Mouse (Mus musculus) MEL (cell line): ENCODE results near the gene Kctd18.

Experiments
- CTCF ChIP-seq, 3 experiments: IDR thresholded peaks in 2 of 3; conservative IDR thresholded peaks in 1 of 3; 2 replicates each; pipeline ENCODE4 v1.5.1; 2011 to 2012; ENCODE audit warnings: low read length in 3 of 3, low read depth in 2 of 3, mild to moderate bottlenecking in 2 of 3, improper control_type of control experiment in 1 of 3, inconsistent platforms in 1 of 3, mixed read lengths in 1 of 3, moderate library complexity in 1 of 3; ENCODE audit not compliant: control insufficient read depth in 1 of 3, insufficient read depth in 1 of 3, poor library complexity in 1 of 3, severe bottlenecking in 1 of 3
- GABPA ChIP-seq: IDR thresholded peaks from 2 replicates; pipeline ENCODE4 v1.6.1; 2012; ENCODE audit warnings: low read depth, mild to moderate bottlenecking, inconsistent platforms, low read length, improper control_type of control experiment, moderate library complexity
- JUND ChIP-seq: IDR thresholded peaks from 2 replicates; pipeline ENCODE4 v1.6.1; 2011; ENCODE audit warnings: low read depth, mild to moderate bottlenecking, improper control_type of control experiment, low read length
- POLR2A ChIP-seq, 2 experiments: IDR thresholded peaks; 2 replicates each; pipeline ENCODE4 v1.6.1; 2011 to 2012; ENCODE audit warnings: low read length in 2 of 2, mild to moderate bottlenecking in 2 of 2, control low read depth in 1 of 2, improper control_type of control experiment in 1 of 2, low read depth in 1 of 2, moderate library complexity in 1 of 2; ENCODE audit not compliant: control insufficient read depth in 1 of 2, insufficient read depth in 1 of 2, poor library complexity in 1 of 2
- TCF12 ChIP-seq: IDR thresholded peaks from 2 replicates; pipeline ENCODE4 v1.6.1; 2014; ENCODE audit warnings: low read depth, mild to moderate bottlenecking, inconsistent platforms, low read length, improper control_type of control experiment, moderate library complexity
- USF2 ChIP-seq, 2 experiments: IDR thresholded peaks; 2 replicates each; pipeline ENCODE4 v1.6.1; 2011 to 2012; ENCODE audit warnings: improper control_type of control experiment in 2 of 2, low read length in 2 of 2, borderline replicate concordance in 1 of 2, inconsistent platforms in 1 of 2, low read depth in 1 of 2, mild to moderate bottlenecking in 1 of 2; ENCODE audit not compliant: insufficient read depth in 1 of 2

DNA sequence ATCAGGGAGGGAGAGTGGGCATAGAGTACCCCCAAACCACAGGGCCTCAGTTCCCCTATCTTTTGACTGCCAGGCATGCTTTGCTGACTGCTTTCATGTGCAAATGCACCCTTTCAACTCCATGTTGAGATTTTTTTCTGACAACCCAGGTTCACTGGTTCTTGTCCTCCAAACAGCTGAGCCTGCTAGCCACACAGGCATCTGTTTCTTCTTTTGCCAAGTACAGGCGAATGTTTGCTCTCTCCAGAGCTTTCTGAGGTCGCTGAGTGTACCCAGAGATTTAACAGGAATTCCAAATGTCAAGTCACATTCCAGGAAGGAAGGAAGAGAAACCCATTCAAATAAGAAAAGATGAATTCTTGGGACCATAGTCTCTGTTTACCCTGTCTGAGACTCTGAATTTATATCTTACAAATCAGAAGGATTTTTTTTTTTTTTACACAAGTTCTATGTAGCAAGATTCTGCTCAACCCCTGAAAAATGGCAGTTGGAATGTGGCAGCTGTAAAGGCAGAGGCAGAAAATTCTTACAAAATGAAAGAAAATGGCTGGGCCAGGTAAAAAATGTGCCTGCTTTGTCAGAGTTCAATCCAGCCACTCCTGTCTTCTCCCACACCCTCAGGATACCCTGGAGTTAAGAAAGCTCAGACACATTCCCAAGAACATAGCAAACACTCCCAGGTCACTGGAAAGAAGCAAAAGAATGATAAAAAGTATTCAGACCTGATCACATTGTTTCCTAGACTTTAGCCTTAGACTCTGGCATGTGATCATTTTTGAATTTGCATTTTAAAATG, 71.0 kb downstream of the Kctd18 start:
- TF ChIP-seq TCF12: no peak
- TF ChIP-seq CTCF (IDR thresholded peaks at IDR 0.05 in 2 of 3, conservative IDR thresholded peaks at IDR 0.05 in 1 of 3; ENCODE audit: control insufficient read depth in 1 of 3, insufficient read depth in 1 of 3, low read depth in 2 of 3, low read length in 3 of 3, poor library complexity in 1 of 3, severe bottlenecking in 1 of 3): no peak
- TF ChIP-seq JUND: no peak
- no peak for TF ChIP-seq GABPA
- TF ChIP-seq POLR2A (IDR thresholded peaks at IDR 0.05; ENCODE audit: control insufficient read depth in 1 of 2, insufficient read depth in 1 of 2, low read depth in 1 of 2, low read length in 2 of 2, poor library complexity in 1 of 2): no peak
- TF ChIP-seq USF2 (IDR thresholded peaks at IDR 0.05; ENCODE audit: borderline replicate concordance in 1 of 2, insufficient read depth in 1 of 2, low read depth in 1 of 2, low read length in 2 of 2): no peak
